Mouse (Mus musculus) lung, postnatal 25 days (tissue): ENCODE measurements at regions not wholly inside any gene's neighbourhood (a gene's known extent, or its start where the extent isn't known, plus 50 kb on each side); places are given as distances from the start of the nearest gene placed in this dataset.

Experiments used
- DNase-seq: peaks from one replicate; pipeline ENCODE4 v3.0.0; 2022; ENCODE audit warnings: low spot score

- DNase-seq, result no peak
Measured at GRCm38 (mm10) chr13:63627184-63627893, 53.9 kb upstream of the Ptch1 start.

- DNase-seq, result no peak
Measured at GRCm38 (mm10) chr13:63627894-63628287, 54.5 kb upstream of the Ptch1 start.

- DNase-seq, result no peak
Measured at GRCm38 (mm10) chr13:63631771-63632347, 58.5 kb upstream of the Ptch1 start.

GRCm38 (mm10) chr13:63634294-63634693 is 60.9 kb upstream of the Ptch1 start:
- no peak for DNase-seq

- no peak for DNase-seq
Measured at GRCm38 (mm10) chr13:63641649-63642226, 68.3 kb upstream of the Ptch1 start.

- DNase-seq, result peak; percentile 87
Measured at GRCm38 (mm10) chr13:63642617-63643016, 69.2 kb upstream of the Ptch1 start.

- DNase-seq, result peak; percentile 80
Measured at GRCm38 (mm10) chr13:63643394-63643793, 70.0 kb upstream of the Ptch1 start.

- no peak for DNase-seq
Measured at GRCm38 (mm10) chr13:63644308-63644707, 70.9 kb upstream of the Ptch1 start.

GRCm38 (mm10) chr13:63649058-63649647 is 75.8 kb upstream of the Ptch1 start:
- DNase-seq, result no peak

GRCm38 (mm10) chr13:63654514-63654913 is 81.1 kb upstream of the Ptch1 start:
- no peak for DNase-seq

GRCm38 (mm10) chr13:63657115-63657514 is 83.7 kb upstream of the Ptch1 start:
- DNase-seq, result no peak

- DNase-seq, result no peak
Measured at GRCm38 (mm10) chr13:63659412-63659811, 86.0 kb upstream of the Ptch1 start.

GRCm38 (mm10) chr13:63660431-63660830 is 87.0 kb upstream of the Ptch1 start:
- no peak for DNase-seq

GRCm38 (mm10) chr13:63668576-63668975 is 95.2 kb upstream of the Ptch1 start:
- no peak for DNase-seq

- DNase-seq, result no peak
Measured at GRCm38 (mm10) chr13:63669031-63669430, 95.6 kb upstream of the Ptch1 start.

- no peak for DNase-seq
Measured at GRCm38 (mm10) chr13:63672425-63672824, 99.0 kb upstream of the Ptch1 start.

- no peak for DNase-seq
Measured at GRCm38 (mm10) chr13:63677696-63678095, 104.3 kb upstream of the Ptch1 start.

- peak; percentile 28 for DNase-seq
Measured at GRCm38 (mm10) chr13:63678265-63679260, 105.2 kb upstream of the Ptch1 start.

GRCm38 (mm10) chr13:63682341-63682740 is 108.9 kb upstream of the Ptch1 start:
- DNase-seq, result peak; percentile 18

GRCm38 (mm10) chr13:63691974-63692373 is 118.6 kb upstream of the Ptch1 start:
- no peak for DNase-seq

- DNase-seq, result no peak
Measured at GRCm38 (mm10) chr13:63693636-63694035, 120.2 kb upstream of the Ptch1 start.

GRCm38 (mm10) chr13:63696399-63696798 is 118.6 kb upstream of the Ercc6l2 start:
- peak; percentile 84 for DNase-seq
